Mouse (Mus musculus): Measurements from ENCODE around the gene Eri3.

Gene Eri3

DNA sequence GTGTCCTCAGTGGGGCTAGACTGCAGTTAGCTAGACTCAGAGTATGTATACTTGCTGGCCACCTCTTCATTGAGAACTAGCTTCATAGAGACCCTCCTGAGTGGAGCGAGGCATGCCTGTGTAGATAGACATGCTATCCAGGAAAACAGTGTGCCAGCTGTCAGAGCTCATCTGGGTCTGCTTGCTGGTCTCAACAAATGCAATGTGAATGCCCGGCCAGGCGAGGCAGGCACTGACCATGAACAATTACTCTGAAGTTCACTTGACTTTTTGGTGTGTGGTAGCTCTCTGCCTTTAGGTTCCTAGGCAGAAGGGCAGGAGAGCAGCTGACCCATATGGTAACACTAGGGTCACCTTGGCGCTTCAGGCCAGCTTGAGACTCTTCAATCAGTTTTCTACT is 66.4 kb downstream of the Eri3 start:
- no peak for DNase-seq (ENCODE audit: extremely low spot score, low read depth, low spot score)

DNA sequence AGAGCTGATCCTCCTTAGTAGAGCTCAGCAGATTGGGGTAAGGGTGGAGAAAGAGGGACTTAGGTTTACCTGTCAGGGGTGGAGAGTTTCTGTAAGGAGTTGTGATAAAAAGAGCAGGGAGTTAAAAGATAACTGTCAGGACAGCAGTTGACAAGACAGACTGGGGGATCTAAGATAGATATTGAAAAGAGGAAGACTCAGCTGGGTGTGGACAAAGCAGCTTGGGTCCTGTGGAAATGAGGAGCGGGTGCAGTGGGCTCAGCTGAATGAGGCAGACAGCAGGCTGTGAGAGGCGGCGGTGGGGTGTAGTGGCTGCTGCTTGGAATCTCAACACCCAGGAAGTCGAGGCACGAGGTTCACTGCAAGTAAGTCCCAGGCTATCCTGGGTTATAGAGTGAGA is 72.1 kb downstream of the Eri3 start:
- no peak for DNase-seq (ENCODE audit: extremely low spot score, low read depth, low spot score)

DNA sequence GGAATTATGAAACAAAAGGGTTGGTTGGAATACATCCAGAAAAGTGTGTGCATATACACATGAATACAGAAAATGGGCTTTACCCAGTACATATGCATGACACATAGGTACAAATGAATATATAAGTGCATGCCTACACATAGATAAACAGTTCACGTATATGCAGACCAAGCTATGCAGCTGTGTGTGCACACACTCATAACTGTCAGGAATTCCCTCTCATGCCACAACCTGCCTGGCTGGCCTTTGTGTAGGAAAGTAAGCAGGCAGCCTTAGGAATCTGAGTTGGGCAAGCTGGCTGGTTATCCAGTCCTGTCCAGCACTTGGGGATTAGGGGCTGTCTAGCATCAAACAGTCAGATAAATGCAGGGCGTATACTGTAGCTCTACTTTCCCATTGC is 72.9 kb downstream of the Eri3 start:
- no peak for DNase-seq (ENCODE audit: extremely low spot score, low read depth, low spot score)

DNA sequence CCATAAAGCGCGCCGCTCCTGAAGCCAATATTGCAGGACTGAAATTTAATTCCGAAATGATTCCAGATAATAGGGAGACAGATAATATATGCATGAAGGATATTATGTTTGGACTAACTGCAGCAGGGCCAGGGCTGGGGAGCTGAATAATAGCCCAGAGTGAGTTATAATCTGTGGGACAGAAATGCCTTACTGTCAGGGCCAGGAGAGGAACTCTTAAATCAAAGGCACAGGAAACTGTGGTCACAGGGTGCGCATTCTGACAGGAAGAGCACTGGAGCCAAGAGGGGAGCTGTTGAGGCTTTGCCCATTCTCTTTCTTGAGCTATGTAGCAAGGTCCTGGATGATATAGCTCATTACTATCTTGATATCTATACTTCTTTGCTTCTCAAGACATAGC is 74.5 kb downstream of the Eri3 start:
- no peak for DNase-seq (ENCODE audit: extremely low spot score, low read depth, low spot score)

DNA sequence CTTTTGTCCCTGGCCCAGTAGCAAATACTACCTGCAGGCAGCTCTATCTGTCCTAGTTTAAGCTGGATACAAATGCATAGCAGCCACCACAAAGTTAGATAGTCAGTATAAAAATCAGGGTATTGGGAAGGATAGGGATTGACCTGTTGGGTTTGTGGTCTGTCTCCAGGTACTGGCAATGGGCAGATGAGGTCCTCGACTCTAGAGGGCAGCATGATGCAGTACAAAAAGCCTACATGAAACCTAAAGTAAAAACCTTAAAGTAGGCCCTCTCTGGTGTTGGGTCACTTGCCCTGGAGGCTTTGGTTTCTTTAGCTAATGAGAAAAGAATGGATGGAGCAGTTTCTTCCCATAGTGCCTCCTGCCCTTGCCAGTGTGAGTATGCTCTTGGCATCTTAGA is 78.3 kb downstream of the Eri3 start:
- DNase-seq (ENCODE audit: extremely low spot score, low read depth, low spot score) = no peak

GRCm38 (mm10) chr4:117630053-117630670 is 80.0 kb downstream of the Eri3 start:
- no peak for DNase-seq (ENCODE audit: extremely low spot score, low read depth, low spot score)

GRCm38 (mm10) chr4:117633527-117633926 is 83.4 kb downstream of the Eri3 start:
- no peak for DNase-seq (ENCODE audit: extremely low spot score, low read depth, low spot score)

GRCm38 (mm10) chr4:117634642-117635041 is 84.5 kb downstream of the Eri3 start:
- DNase-seq (ENCODE audit: extremely low spot score, low read depth, low spot score) = no peak

DNA sequence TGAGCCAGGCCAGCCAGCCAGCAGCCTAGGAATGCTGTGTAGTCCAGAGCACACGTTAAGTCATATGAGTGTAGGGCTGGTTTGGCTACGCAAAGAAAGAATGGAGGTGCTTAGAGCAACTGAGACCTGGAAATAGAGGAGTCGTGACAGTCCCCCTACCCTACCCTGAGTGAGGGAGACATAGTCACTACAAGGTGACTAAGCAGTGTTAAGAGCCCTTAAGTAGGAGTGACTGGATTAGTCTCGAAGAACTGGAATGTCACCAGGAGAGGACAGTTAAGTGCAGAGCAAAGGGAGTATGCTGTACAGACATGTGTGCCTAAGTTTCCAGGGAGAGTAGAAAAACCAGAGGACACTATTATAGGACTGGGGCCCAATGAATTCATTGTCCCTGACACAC is 86.0 kb downstream of the Eri3 start:
- no peak for DNase-seq (ENCODE audit: extremely low spot score, low read depth, low spot score)

DNA sequence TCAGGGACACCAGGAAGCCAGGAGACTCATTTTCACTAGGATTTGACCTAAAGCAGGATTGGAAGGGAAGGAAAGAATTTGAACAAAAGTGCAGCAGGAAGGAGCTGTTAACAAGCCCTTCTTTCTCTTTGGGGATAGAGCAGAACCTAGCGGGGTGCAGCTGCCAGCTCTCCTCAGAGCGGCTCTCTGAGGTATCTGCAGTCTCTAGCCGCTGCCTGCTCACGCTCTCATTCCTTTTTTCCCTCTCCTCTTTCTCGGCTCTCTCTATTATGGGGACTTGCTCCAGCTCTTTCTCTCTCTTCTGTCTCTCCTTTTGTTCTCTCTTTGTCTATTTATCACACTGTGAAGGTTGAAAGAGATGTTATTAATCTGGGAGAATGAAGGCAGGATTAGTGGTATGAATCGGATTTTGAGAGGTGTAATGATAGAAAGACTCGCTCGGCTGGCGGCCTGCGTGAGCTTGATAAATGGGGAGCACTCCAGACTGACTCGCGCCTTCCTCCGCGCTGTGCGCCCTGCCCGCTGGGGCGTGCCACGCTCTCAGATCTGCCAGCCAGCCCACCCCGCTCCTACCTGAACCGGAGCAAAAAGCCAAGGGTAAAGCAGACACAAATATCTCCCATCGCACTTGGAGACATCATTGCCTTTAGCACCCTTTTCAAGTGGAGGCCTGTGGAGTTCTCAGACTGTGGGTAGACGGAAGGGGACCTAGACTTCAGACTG is 86.9 kb downstream of the Eri3 start:
- DNase-seq (ENCODE audit: extremely low spot score, low read depth, low spot score) = no peak

DNA sequence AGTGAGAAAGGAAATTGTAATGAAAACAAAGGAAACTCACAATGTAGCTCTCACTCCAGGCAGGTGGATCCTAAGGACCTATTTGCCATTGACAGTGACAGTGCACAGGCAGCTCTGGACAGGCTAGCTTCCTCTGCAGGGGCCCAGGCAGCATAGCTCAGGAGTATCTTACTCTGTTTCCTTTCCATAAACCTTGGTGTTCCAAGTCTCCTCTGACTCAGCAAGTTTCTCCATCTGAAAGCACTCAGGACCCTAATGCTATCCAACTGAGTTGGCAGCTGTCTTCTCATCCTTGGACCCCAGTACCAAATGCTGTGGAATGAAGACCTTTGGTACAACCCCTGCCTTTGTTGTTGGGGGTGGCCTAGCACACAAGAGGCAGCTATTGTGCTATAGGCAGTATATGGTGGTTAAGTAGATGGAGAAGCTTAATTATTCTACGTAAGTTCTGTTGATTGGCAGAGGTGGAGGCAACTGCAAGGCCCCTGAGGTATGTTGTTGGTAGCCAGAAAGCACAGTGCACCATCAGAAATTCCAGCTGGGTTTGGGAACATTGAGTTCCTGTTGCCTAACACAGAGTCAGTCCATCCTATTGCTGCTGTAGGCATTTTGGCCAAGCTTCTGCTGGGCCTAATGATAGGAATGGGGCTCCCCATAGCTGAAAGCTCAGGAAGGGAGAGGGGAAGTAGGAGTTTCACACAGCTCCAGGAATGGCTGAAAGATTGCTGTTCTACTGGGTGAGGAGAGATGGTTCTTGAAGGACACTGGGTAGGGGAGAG is 90.9 kb downstream of the Eri3 start:
- DNase-seq (ENCODE audit: extremely low spot score, low read depth, low spot score) = no peak

GRCm38 (mm10) chr4:117641804-117642203 is 91.6 kb downstream of the Eri3 start:
- no peak for DNase-seq (ENCODE audit: extremely low spot score, low read depth, low spot score)

DNA sequence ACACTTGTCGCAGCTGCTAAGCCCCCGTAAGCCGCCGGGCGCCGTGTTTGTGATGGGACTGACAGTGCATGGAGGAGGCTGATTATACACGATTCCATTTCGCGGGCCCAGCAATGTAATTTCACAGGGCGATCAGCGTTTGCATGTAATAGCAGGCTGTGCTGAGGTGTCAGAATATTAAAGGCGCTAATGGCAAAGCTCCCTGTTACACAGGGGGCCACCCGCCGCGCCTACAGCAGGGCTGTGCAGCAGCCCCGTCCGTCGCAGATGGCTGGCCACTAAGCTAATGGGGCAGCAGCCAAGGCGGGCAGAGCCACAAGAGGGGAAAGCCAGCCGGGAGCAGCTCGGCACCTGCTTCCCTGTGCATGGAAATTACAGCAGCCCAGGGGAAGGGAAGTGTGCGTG is 94.9 kb downstream of the Eri3 start:
- no peak for DNase-seq (ENCODE audit: extremely low spot score, low read depth, low spot score)

DNA sequence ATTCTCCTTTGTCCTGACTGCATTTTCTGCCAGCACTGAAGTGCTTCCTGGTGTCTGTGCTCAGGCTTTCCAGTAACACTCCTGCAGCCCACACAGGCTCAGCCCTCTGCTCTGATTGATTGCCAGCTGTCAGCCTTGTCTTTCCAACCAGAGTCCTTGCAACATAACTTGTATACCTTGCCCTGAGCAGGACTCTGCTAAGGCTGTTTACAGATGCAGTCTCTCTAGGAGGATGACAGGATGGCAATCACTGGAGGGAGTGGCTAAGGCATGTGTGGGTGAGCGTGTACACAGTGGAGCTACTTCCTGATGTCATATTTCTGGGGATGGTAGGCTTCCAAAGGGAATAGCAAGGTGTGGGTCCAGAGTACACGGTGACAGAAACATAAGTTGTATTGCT is 95.7 kb downstream of the Eri3 start:
- no peak for DNase-seq (ENCODE audit: extremely low spot score, low read depth, low spot score)

- no peak for DNase-seq (ENCODE audit: extremely low spot score, low read depth, low spot score)
These were observed 96.3 kb downstream of the Eri3 start for GRCm38 (mm10) chr4:117646496-117646895.

- no peak for DNase-seq (ENCODE audit: extremely low spot score, low read depth, low spot score)
These were observed 97.0 kb downstream of the Eri3 start for GRCm38 (mm10) chr4:117646926-117647755.

DNA sequence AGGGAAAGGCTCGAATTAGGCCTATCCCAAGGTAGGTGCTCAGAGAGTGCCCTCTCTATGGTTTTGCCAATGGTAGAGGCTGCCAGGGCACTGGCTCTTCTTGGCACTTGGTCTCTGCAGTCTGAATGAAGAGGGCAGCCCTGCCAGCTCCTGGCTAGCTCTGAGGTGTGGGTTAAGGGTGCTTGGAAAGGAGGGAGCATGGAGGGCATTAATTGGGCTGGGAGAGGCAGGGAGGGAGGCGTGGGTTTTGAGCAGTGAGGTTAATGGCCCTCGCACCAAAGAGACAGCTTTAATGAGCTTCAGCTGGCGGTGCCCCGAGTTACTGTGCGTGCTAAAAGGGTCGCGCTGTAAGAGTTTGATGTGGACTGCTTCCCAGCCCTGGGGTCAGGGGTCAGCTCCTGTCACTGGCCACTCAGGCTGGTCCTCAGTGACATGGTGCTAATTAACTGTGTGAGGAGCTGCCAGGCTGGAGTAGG is 101.5 kb downstream of the Eri3 start:
- no peak for DNase-seq (ENCODE audit: extremely low spot score, low read depth, low spot score)

- DNase-seq (ENCODE audit: extremely low spot score, low read depth, low spot score) = no peak
These were observed 102.6 kb downstream of the Eri3 start for GRCm38 (mm10) chr4:117652727-117653126.

GRCm38 (mm10) chr4:117654016-117654702 is 104.0 kb downstream of the Eri3 start:
- DNase-seq (ENCODE audit: extremely low spot score, low read depth, low spot score) = no peak

- DNase-seq (ENCODE audit: extremely low spot score, low read depth, low spot score) = no peak
These were observed 104.7 kb downstream of the Eri3 start for GRCm38 (mm10) chr4:117654703-117655499.
